Mouse (Mus musculus) spleen, postnatal 0 days (tissue): ENCODE data around the gene Megf11. TPM values are rescaled to one million over a fixed set of nuclear protein-coding genes. Genes with fewer than 3 reads are reported as not detected.

ENCODE experiments used
- polyA plus RNA-seq: library from polyadenylated mRNA; unstranded; fragments of >200 nt; fragmentation: Nextera tagmentation; extraction: Ambion mirVana; gene quantifications from 2 replicates; pipeline ENCODE4 v1.2.1, GENCODE M21; 2015

Gene Megf11
- polyA plus RNA-seq = 0.54 and 0.80 TPM in 2 replicates

DNA sequence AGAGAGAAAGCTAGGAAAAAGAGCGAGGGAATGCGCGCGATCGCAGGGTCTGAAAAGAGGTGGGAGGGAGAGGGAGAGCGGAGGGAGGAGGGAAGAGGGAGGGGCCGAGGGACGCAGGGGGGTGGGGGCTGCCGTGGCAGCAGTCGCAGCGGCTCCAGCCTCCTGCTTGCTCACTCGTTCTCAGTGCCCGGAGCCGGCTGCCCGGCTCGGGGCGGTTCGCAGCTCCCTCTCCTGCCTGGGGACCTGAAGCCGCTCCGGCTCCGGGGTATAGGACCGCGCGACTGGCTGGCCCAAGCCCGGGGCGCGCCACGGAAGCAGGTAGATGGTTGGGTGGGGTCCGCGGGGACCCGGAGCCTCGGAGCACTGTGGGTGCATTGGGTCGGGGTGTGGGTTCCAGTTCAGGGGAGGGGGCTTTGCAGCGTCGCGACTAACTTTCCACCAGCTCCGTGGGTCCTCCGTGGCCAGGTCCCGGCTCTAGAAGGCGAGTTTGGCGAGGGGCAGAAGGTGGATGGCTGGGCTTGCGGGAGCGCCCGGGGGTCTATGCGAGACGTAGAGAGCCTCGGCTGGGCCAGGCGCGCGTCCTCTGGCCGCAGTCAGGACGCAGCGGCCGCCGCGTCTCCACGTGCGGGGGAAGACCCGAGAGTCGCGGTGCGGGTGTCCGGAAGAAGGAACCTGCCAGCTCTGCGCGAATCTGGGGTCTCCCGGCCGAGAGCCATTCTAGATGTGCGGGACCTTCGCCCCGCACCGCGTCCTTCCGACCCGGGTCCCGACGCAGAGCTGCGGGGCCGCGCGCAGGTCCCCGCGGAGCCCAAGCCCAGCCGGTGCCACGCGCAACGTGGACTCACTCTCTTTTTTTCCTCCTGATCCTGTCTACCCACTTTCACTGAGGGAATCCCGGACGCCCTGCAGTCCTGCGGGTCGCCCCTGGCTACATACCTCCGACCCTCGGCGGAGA, at the start of gene Megf11:
TSS of gene Megf11 (plus strand) at position 116 of the 955 bp plus-strand sequence.

GRCm38 (mm10) chr9:64341254-64341566, 44.2 kb upstream of the Megf11 start, which contains the start of gene Dis3l:
Gene Dis3l (minus strand): TSS chr9:64341288.

DNA sequence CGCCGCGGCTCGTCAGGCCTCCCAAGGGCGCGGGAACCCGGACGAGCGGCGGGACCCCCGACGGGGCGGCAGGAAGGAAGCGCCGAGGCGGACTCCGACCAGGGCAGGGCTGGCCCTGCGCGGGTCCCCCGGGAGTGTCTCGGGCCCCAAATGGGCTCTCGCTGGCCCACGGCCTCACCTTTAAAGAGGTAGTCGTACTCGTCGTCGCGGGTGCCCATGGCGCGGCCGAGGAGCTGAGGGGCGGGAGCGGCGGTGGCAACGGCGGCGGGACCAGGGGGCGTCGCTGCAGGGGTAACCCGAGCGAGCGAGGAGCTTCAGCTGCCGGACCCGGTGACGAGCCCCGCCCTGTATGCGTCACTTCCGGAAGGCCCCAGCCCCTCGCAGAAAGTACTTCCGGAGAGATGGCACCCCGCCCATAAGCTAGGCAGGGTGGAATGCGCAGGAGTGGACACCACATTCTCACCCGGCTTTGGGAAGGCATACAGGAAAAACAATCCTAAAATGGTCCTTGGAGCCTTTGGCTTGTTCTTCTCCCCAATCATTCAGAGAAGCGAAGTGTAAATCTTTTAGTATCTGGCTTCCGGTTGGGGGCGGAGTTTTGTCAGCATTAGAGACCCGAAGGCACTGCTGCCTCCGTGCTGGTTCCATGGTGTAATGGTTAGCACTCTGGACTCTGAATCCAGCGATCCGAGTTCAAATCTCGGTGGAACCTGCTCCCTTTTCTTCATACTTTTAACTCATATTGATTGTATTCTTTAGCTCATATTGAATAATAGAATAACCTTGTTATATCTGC, 352.2 kb downstream of the Megf11 start, which contains the start of gene Rab11a:
TSS of gene Rab11a (minus strand) at position 353 of the 796 bp plus-strand sequence.

Other genes starting within 250 kb of the Megf11 start
- 14.3 and 15.7 TPM in 2 replicates for gene Zwilch, start 212.5 kb upstream of the Megf11 start, polyA plus RNA-seq
- gene Rpl4, start 212.3 kb upstream of the Megf11 start, polyA plus RNA-seq = 966 and 1,011 TPM in 2 replicates
- 23.0 and 27.1 TPM in 2 replicates for gene Snapc5, start 206.4 kb upstream of the Megf11 start, polyA plus RNA-seq
- gene Uchl4, start 150.4 kb upstream of the Megf11 start, polyA plus RNA-seq = 1.9 and 2.2 TPM in 2 replicates
- gene Map2k1, start 132.0 kb upstream of the Megf11 start, polyA plus RNA-seq = 31.9 and 39.4 TPM in 2 replicates
- gene Tipin, start 104.0 kb upstream of the Megf11 start, polyA plus RNA-seq = 296 and 327 TPM in 2 replicates
- 7.3 and 8.0 TPM in 2 replicates for gene Dis3l, start 44.3 kb upstream of the Megf11 start, polyA plus RNA-seq